Mouse (Mus musculus) midbrain, embryonic 13.5 days (tissue): ENCODE measurements at regions not wholly inside any gene's neighbourhood (a gene's known extent, or its start where the extent isn't known, plus 50 kb on each side); places are given as distances from the start of the nearest gene placed in this dataset.

Experiments used
- ATAC-seq: fragments of 200-750 bp; cut with Nextera tagmentation; 2 replicates; pipeline ENCODE4 v1.8.0; 2017; ENCODE audit warnings: mild to moderate bottlenecking, moderate TSS enrichment, moderate library complexity
- H3K27ac ChIP-seq: fragments of 300-500 bp; sonication (generic); 2 replicates; pipeline ENCODE4 v1.5.1; 2015; ENCODE audit warnings: inconsistent platforms, mild to moderate bottlenecking, moderate library complexity
- H3K27me3 ChIP-seq: fragments of 300-500 bp; sonication (generic); 2 replicates; pipeline ENCODE4 v1.6.1; 2015; ENCODE audit warnings: mild to moderate bottlenecking, inconsistent platforms
- H3K36me3 ChIP-seq: fragments of 300-500 bp; sonication (generic); 2 replicates; pipeline ENCODE4 v1.6.1; 2015; ENCODE audit warnings: mild to moderate bottlenecking, inconsistent platforms
- H3K4me1 ChIP-seq: fragments of 300-500 bp; sonication (generic); replicated peaks from 2 replicates; pipeline ENCODE4 v1.6.1; 2015; ENCODE audit warnings: inconsistent platforms
- H3K4me2 ChIP-seq: fragments of 300-500 bp; sonication (generic); replicated peaks from 2 replicates; pipeline ENCODE4 v1.6.1; 2015; ENCODE audit warnings: moderate library complexity, mild to moderate bottlenecking, inconsistent platforms
- H3K4me3 ChIP-seq: fragments of 300-500 bp; sonication (generic); replicated peaks from 2 replicates; pipeline ENCODE4 v1.5.1; 2015; ENCODE audit warnings: mild to moderate bottlenecking, inconsistent platforms
- H3K9ac ChIP-seq: fragments of 300-500 bp; sonication (generic); replicated peaks from 2 replicates; pipeline ENCODE4 v1.6.1; 2015; ENCODE audit warnings: mild to moderate bottlenecking, inconsistent platforms
- H3K9me3 ChIP-seq: fragments of 300-500 bp; sonication (generic); 2 replicates; pipeline ENCODE4 v1.6.1; 2016; ENCODE audit warnings: mild to moderate bottlenecking, inconsistent platforms
- WGBS: fragments of 180-500 bp; shearing (Covaris S2); methylation state at CpG from one replicate; pipeline ENCODE4 v1.1.7; 2015; 5-methylcytosine and 5-hydroxymethylcytosine counted together

DNA sequence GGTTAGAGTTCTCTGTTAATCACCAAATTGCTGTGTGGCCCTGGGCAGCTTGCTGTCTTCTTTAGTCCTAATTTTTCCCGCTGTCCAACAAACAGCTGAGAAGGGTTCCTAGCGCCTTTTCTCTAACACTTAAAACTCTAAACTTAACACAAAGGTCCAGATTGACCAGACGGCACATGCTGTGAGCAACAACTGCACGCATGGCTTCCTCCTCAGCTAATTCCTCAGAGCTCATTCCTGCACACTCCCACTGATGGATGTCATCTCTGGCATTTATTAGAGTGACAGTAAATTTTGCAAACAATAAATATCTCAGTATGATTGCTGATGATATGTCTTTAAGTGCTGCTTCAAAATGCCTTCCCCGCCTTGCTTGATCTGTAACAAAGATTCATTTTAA, 2007.5 kb upstream of the Lrrc6 start:
- Histone ChIP-seq H3K27me3 (no peaks in the 10 kb centered on the region), H3K4me3 (no peak overlapping the region), H3K9ac (no peak overlapping the region), H3K4me2 (no peak overlapping the region), H3K36me3 (no peaks in the 10 kb centered on the region), H3K27ac (no peak overlapping the region), H3K4me1 (peaks cover under 1% of the 10 kb centered on the region; the same call in 1 of the 2 replicates), H3K9me3 (no peaks in the 10 kb centered on the region)
- WGBS = 79% methylated on average over 5 of the region's 5 CpGs
- no peak for ATAC-seq

DNA sequence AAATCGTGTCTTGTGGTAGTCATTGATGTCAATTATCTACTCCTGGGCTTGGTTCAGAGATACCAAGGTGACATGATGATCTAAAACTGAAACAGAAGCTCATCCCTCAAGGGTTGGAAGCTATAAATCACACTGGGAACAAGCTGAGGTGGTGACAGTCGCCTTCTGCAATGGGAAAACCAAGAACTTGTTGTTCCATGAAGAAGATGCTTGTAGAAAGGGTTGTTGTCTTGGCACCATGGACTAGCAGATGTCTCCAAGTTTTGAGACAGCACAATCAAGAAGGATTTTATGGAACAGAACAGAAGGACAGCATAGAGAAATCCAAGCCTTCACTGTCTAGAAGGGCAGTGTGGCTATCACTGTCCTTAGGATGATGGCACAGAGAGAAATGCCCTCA, 2005.4 kb upstream of the Lrrc6 start:
- 81% methylated on average over 2 of the region's 2 CpGs for WGBS
- no peak overlapping the region for H3K4me2 ChIP-seq
- no peak overlapping the region for H3K4me3 ChIP-seq
- H3K36me3 ChIP-seq = no peaks in the 10 kb centered on the region
- no peaks in the 10 kb centered on the region for H3K27me3 ChIP-seq
- H3K9ac ChIP-seq = no peak overlapping the region
- no peak for ATAC-seq
- H3K4me1 ChIP-seq = peaks cover 11% of the 10 kb centered on the region
- H3K9me3 ChIP-seq = no peaks in the 10 kb centered on the region
- H3K27ac ChIP-seq = no peak overlapping the region

DNA sequence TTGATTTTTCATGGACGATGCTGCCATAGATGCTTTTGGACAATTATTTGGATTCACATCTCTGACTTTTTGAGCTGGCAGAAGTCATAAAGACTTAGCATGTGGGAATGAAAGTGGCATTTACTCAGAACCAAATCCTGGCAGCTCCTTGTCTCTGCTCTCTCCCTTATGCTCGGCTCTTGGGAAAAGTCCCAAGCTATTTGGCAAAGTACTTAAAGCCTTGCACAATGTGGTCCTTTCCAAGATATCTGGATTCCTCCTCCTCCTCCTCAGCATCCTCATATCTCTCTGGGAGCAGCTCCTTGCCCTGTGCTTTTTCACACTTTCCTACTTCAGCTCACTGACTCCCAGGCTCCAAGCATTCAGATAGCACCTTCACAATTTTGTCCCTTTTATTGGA, 1995.7 kb upstream of the Lrrc6 start:
- Histone ChIP-seq H3K4me2 (no peak overlapping the region), H3K9ac (no peak overlapping the region), H3K9me3 (no peaks in the 10 kb centered on the region), H3K36me3 (no peaks in the 10 kb centered on the region), H3K27ac (no peak overlapping the region), H3K4me1 (no peaks in the 10 kb centered on the region; the same call in 1 of the 2 replicates), H3K4me3 (no peak overlapping the region), H3K27me3 (no peaks in the 10 kb centered on the region)
- no peak for ATAC-seq
- WGBS = 90% methylated on average over 2 of the region's 2 CpGs

DNA sequence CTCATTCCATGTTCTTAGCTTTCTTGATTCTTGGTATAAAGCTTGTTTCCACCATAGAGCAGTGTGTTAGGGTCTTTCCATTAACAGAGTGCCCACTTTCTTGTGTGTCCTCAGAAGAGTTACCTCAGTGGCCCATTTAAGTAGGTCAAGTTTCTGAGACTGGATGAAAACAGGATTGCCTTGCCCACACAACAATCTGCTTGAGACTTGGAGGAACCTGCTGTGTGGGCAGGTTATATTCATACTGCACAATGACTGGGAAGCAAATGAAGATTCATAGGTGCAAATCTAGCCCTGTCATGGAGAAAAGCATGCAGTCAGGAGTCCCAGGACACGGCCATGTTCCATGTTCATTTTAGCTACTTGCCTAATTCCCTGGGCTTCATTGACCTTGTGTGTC, 1984.1 kb upstream of the Lrrc6 start:
- H3K4me2 ChIP-seq = no peak overlapping the region
- H3K9me3 ChIP-seq = no peaks in the 10 kb centered on the region
- H3K36me3 ChIP-seq = no peaks in the 10 kb centered on the region
- no peaks in the 10 kb centered on the region for H3K27me3 ChIP-seq
- no peaks in the 10 kb centered on the region for H3K4me1 ChIP-seq
- no peak overlapping the region for H3K27ac ChIP-seq
- no peak overlapping the region for H3K4me3 ChIP-seq
- no peak overlapping the region for H3K9ac ChIP-seq
- 84% methylated on average over 1 of the region's 1 CpGs for WGBS
- ATAC-seq = no peak

DNA sequence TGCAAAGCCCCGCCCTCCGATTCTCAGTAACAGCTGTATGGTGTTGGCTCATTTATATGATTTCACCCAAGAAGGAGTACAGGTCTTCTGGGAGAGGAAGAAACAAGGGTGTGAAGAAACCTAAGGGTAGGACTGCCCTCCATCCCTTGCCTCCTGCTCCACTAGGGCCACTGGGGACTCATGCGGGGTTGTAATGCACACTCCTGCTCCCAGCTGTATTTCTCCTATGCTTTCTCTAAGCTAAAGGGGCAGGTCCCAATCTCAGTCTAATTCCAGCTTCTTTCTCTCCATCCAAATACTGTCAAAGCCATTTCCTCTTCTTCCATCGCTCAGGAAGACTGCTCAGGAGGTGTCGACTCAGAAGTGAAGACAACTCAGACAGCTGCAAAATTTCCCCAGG, 1977.0 kb upstream of the Lrrc6 start:
- Histone ChIP-seq H3K27me3 (no peaks in the 10 kb centered on the region), H3K4me2 (no peak overlapping the region), H3K9ac (no peak overlapping the region), H3K27ac (no peak overlapping the region), H3K4me3 (no peak overlapping the region), H3K36me3 (no peaks in the 10 kb centered on the region), H3K9me3 (no peaks in the 10 kb centered on the region), H3K4me1 (no peaks in the 10 kb centered on the region)
- WGBS = 96% methylated on average over 5 of the region's 5 CpGs
- ATAC-seq = no peak

DNA sequence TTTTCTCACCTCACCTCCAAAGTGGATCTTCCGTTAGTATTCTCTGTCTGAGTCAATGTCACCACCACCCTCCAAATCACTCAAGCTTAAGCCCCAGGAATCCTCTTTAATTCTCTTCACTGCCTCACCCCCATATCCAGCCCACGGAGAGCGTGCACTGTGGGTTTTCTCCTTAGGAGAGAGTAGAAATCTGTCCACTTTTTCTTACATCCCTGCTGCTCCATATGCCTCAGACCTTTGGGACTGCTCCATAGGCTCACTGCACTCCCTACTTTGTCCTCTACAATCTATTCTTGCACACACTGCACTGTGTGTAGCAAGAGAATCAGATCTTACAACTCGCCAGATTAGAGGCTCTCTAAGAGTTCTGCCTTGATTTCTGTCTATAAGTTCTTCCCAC, 1971.2 kb upstream of the Lrrc6 start:
- no peak overlapping the region for H3K9ac ChIP-seq
- no peaks in the 10 kb centered on the region for H3K27me3 ChIP-seq
- no peak overlapping the region for H3K4me2 ChIP-seq
- ATAC-seq = no peak
- H3K4me1 ChIP-seq = no peaks in the 10 kb centered on the region
- WGBS = 94% methylated on average over 4 of the region's 4 CpGs
- no peaks in the 10 kb centered on the region for H3K36me3 ChIP-seq
- no peak overlapping the region for H3K27ac ChIP-seq
- no peaks in the 10 kb centered on the region for H3K9me3 ChIP-seq
- H3K4me3 ChIP-seq = no peak overlapping the region

DNA sequence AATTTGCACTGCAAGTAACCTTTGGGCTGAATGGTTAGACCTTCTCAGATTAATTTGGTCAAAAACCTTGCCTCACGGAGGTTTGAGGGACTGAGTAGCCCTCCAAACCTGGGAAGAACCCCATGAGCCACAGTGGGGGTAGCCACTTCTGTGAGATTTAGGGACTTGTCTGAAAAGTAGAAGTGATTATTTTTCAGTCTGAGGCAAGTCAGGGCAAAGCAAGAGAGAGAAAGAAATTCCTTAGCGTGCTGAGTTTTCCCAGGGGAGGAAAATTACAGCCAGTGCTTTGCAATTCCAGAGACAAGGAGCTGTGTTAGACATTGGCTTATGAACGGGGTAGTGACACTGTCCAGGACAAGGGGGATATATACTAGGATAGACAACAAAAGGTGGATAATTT, 1962.1 kb upstream of the Lrrc6 start:
- no peaks in the 10 kb centered on the region for H3K27me3 ChIP-seq
- no peak overlapping the region for H3K9ac ChIP-seq
- 63% methylated on average over 3 of the region's 3 CpGs for WGBS
- H3K9me3 ChIP-seq = no peaks in the 10 kb centered on the region
- no peak overlapping the region for H3K4me3 ChIP-seq
- H3K4me1 ChIP-seq = no peaks in the 10 kb centered on the region
- no peaks in the 10 kb centered on the region for H3K36me3 ChIP-seq
- no peak overlapping the region for H3K4me2 ChIP-seq
- no peak for ATAC-seq
- no peak overlapping the region for H3K27ac ChIP-seq

DNA sequence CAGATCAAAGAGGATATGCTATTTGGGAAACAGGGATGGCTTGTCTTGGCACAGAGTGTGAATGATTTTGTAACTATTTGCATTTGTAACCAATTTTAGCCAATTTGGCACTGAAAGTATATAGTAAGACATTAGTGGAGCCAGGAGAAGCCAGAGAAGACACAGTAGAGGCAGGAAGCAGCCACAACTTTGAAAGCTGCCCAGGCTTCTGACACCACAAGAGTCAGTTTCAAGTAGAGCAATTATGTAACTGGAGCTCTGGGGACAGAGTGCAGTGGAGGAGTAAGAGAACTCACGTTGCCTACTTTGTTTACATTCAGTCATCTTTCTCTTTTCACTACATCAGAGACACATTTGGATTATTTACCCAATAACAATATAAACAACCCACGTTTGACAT, 1956.5 kb upstream of the Lrrc6 start:
- H3K9me3 ChIP-seq = no peaks in the 10 kb centered on the region
- no peak for ATAC-seq
- H3K27me3 ChIP-seq = no peaks in the 10 kb centered on the region
- H3K4me2 ChIP-seq = no peak overlapping the region
- 63% methylated on average over 2 of the region's 2 CpGs for WGBS
- no peak overlapping the region for H3K9ac ChIP-seq
- H3K27ac ChIP-seq = no peak overlapping the region
- H3K36me3 ChIP-seq = no peaks in the 10 kb centered on the region
- H3K4me1 ChIP-seq = no peaks in the 10 kb centered on the region
- no peak overlapping the region for H3K4me3 ChIP-seq

DNA sequence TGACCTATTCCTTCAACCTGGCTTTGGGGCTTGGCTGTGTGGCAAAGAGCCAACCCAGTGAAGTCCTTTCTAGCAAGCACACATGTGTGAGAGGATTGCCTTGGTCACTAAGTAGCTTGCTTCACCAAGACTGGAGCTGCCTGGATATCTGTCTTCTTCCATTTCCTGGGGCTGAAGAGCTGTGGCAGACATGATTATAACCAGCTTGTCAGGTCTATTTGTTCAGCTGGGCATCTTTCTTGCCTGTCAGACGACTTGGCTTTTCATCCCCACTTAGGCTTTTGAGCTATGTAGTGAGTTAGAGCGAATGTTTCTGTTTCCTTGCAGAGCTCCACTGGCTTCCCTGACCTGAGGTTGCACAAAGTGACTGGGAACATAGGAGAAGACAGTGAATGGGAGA, 1951.3 kb upstream of the Lrrc6 start:
- Histone ChIP-seq H3K4me2 (no peak overlapping the region), H3K27ac (no peak overlapping the region), H3K36me3 (no peaks in the 10 kb centered on the region), H3K4me3 (no peak overlapping the region), H3K9ac (no peak overlapping the region), H3K9me3 (no peaks in the 10 kb centered on the region), H3K27me3 (no peaks in the 10 kb centered on the region), H3K4me1 (no peaks in the 10 kb centered on the region)
- 53% methylated on average over 2 of the region's 2 CpGs for WGBS
- ATAC-seq = no peak

DNA sequence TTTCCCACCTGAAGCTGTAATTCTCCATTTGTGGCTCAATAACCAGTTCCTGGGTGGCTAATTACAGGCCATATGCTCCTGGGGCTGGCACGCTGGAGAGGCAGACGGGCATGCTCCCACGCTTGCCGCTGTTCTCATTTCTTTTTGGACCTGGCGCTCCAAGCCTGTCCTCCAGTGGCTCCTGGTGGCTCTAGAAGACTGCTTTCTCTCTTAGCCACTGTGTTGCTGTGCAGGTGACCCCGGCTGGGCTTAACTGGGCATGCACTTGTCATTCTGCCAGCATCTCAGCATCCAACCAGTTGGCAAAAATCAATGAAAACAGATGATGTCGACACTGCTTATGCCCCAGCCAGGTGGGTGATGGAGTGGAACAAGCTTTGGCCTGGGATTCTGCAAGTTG, 1944.6 kb upstream of the Lrrc6 start:
- Histone ChIP-seq H3K4me3 (no peak overlapping the region), H3K9me3 (no peaks in the 10 kb centered on the region), H3K36me3 (no peaks in the 10 kb centered on the region), H3K27ac (no peak overlapping the region), H3K4me2 (no peak overlapping the region), H3K27me3 (no peaks in the 10 kb centered on the region), H3K9ac (no peak overlapping the region), H3K4me1 (peaks cover 3% of the 10 kb centered on the region; the same call in 1 of the 2 replicates)
- 90% methylated on average over 7 of the region's 7 CpGs for WGBS
- ATAC-seq = no peak

DNA sequence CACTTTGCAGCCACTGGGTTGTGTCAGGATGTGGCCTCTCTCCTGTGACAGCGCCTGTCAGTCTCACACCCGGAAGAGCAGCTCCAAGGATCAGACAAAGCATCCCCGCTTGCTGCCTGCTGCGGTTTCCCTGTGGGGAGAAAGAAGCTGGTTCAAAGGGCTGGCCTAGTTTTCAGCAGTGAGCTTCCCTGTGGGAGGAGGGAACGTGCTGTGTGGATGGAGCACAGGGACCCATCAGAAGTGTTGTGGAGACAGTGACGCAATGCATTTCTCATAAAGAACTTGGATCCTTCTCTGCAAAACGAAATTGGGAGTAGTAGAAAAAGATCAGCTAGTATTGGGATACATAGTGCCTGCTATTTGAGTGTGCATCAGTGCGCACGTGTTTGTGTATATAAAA, 1939.9 kb upstream of the Lrrc6 start:
- WGBS = 45% methylated on average over 9 of the region's 9 CpGs
- no peak overlapping the region for H3K9ac ChIP-seq
- no peaks in the 10 kb centered on the region for H3K9me3 ChIP-seq
- no peak overlapping the region for H3K4me3 ChIP-seq
- peaks cover 3% of the 10 kb centered on the region; the same call in 1 of the 2 replicates for H3K4me1 ChIP-seq
- no peak for ATAC-seq
- no peak overlapping the region for H3K27ac ChIP-seq
- H3K4me2 ChIP-seq = no peak overlapping the region
- no peaks in the 10 kb centered on the region for H3K36me3 ChIP-seq
- no peaks in the 10 kb centered on the region for H3K27me3 ChIP-seq

DNA sequence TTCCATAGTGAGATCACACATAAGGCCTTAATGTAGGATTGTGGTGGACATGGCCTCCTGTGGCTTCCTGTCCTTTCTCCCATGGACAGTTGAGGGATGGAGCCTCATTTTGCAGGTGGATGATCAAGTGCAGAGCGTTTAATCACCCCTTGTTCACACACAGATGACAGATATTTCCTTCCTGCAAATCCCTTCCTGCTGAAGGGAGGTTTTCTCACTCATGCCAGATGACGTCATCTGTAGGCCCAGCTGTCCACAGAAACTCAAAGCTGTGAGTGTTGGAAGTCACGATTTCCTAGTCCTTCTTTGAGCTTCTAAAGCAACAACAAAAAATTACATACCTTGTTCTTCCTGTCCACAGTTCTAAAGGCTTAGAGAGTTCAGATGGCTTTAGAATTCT, 1935.3 kb upstream of the Lrrc6 start:
- Histone ChIP-seq H3K27ac (no peak overlapping the region), H3K9ac (no peak overlapping the region), H3K36me3 (no peaks in the 10 kb centered on the region), H3K4me3 (no peak overlapping the region), H3K27me3 (no peaks in the 10 kb centered on the region), H3K9me3 (no peaks in the 10 kb centered on the region), H3K4me1 (0 out of 2 replicates have a peak, but pooled peaks cover 3% of the 10 kb centered on the region), H3K4me2 (no peak overlapping the region)
- 74% methylated on average over 3 of the region's 3 CpGs for WGBS
- no peak for ATAC-seq

DNA sequence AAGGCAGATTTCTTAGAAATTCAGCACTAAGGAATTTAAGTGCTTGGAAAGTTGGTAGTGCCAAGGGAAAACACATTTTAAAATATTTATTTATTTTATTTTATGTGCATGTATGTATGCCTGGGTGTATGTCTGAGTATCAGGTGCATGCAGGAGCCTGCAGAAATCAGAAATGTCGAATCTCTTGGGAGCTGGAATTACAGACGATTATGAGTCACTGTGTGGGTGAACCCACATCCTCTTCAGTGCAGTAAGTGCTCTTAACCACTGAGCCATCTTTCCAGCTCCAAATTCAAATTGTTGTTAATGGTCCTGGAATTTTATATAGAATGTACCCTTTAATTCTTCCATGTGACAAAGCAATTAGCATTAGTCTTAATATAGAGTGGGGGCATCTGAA, 1930.5 kb upstream of the Lrrc6 start:
- no peak for ATAC-seq
- no peaks in the 10 kb centered on the region for H3K36me3 ChIP-seq

More for the DNA sequence above, 1930.5 kb upstream of the Lrrc6 start:
- WGBS = 80% methylated on average over 2 of the region's 2 CpGs
- Histone ChIP-seq H3K4me2 (no peak overlapping the region), H3K9me3 (no peaks in the 10 kb centered on the region), H3K4me1 (no peaks in the 10 kb centered on the region), H3K27me3 (no peaks in the 10 kb centered on the region), H3K27ac (no peak overlapping the region), H3K4me3 (no peak overlapping the region), H3K9ac (no peak overlapping the region)
